Mouse (Mus musculus) liver, postnatal 0 days (tissue): ENCODE data around the gene Gpatch8. TPM values are rescaled to one million over a fixed set of nuclear protein-coding genes. Genes with fewer than 3 reads are reported as not detected.
A peak's percentile ranks its signal among the peaks of the same experiment; 100 is the strongest.

Source experiments
- ATAC-seq: fragments of 200-750 bp; cut with Nextera tagmentation; 2 replicates; pipeline ENCODE4 v1.8.0; 2017; ENCODE audit warnings: mild to moderate bottlenecking, moderate library complexity
- DNase-seq: peaks from one replicate; pipeline ENCODE4 v3.0.0-alpha.2; 2016
- H3K27ac ChIP-seq: fragments of 300-500 bp; sonication (generic); 2 replicates; pipeline ENCODE4 v1.5.1; 2014; ENCODE audit warnings: antibody characterized with exemption, moderate library complexity, mild to moderate bottlenecking, low read depth
- H3K27me3 ChIP-seq: fragments of 300-500 bp; sonication (generic); 2 replicates; pipeline ENCODE4 v1.6.1; 2014; ENCODE audit warnings: low read length, control low read depth, mixed read lengths; ENCODE audit not compliant: insufficient read depth
- H3K36me3 ChIP-seq: fragments of 300-500 bp; sonication (generic); replicated peaks from 2 replicates; pipeline ENCODE4 v1.6.1; 2014; ENCODE audit warnings: mild to moderate bottlenecking, control low read depth, low read length, moderate library complexity, mixed read lengths; ENCODE audit not compliant: insufficient read depth
- H3K4me1 ChIP-seq: fragments of 300-500 bp; sonication (generic); 2 replicates; pipeline ENCODE4 v1.6.1; 2014; ENCODE audit warnings: antibody characterized with exemption, mild to moderate bottlenecking, control low read depth; ENCODE audit not compliant: insufficient read depth
- H3K4me2 ChIP-seq: fragments of 300-500 bp; sonication (generic); 2 replicates; pipeline ENCODE4 v1.6.1; 2014; ENCODE audit warnings: low read depth, mild to moderate bottlenecking, low read length, moderate library complexity, mixed read lengths
- H3K4me3 ChIP-seq: fragments of 300-500 bp; sonication (generic); 2 replicates; pipeline ENCODE4 v1.5.1; 2014; ENCODE audit warnings: low read depth, low read length
- H3K9ac ChIP-seq: fragments of 300-500 bp; sonication (generic); replicated peaks from 2 replicates; pipeline ENCODE4 v1.6.1; 2014; ENCODE audit warnings: mild to moderate bottlenecking, moderate library complexity
- H3K9me3 ChIP-seq: fragments of 300-500 bp; sonication (generic); 2 replicates; pipeline ENCODE4 v1.6.1; 2016; ENCODE audit warnings: mild to moderate bottlenecking, control low read depth, low read length, mixed read lengths
- CTCF ChIP-seq: sonication (generic); IDR thresholded peaks from 2 replicates; pipeline ENCODE4 v1.5.1; 2016; ENCODE audit warnings: antibody characterized with exemption, low read depth
- EP300 ChIP-seq: IDR thresholded peaks from 2 replicates; pipeline ENCODE4 v1.6.1; 2016; ENCODE audit warnings: antibody characterized with exemption, low read depth, mild to moderate bottlenecking
- WGBS: fragments of 180-500 bp; shearing (Covaris S2); extraction: QIAGEN DNeasy Blood & Tissue Kit; methylation state at CpG from one replicate; pipeline ENCODE4 v1.1.7; 2014; ENCODE audit not compliant: insufficient replicate concordance; 5-methylcytosine and 5-hydroxymethylcytosine counted together
- polyA plus RNA-seq: library from polyadenylated mRNA; unstranded; fragments of >200 nt; fragmentation: Nextera tagmentation; extraction: Ambion mirVana; gene quantifications from 2 replicates; pipeline ENCODE4 v1.2.1, GENCODE M21; 2015

The Gpatch8 gene
- polyA plus RNA-seq, 1 experiment from 2014 or later, result 12.2 TPM

- no peaks in the 10 kb centered on the region for H3K9me3 ChIP-seq
- H3K4me2 ChIP-seq, result no peak overlapping the region
- H3K27ac ChIP-seq, result no peak overlapping the region
- TF ChIP-seq EP300, result no peak
- peak; percentile 37 for TF ChIP-seq CTCF
- H3K27me3 ChIP-seq, result peaks cover 38% of the 10 kb centered on the region
- H3K9ac ChIP-seq, result no peak overlapping the region
- no peak overlapping the region for H3K4me3 ChIP-seq
- no peaks in the 10 kb centered on the region for H3K36me3 ChIP-seq
- peaks cover 3% of the 10 kb centered on the region; the same call in 1 of the 2 replicates for H3K4me1 ChIP-seq
- DNase-seq (no peak), ATAC-seq (no peak)
- 68% methylated on average over 3 of the region's 3 CpGs for WGBS
These were observed 43.7 kb upstream of the Gpatch8 start for GRCm38 (mm10) chr11:102599912-102600311.

- Histone ChIP-seq H3K27ac (no peak overlapping the region), H3K9me3 (no peaks in the 10 kb centered on the region), H3K27me3 (0 out of 2 replicates have a peak, but pooled peaks cover 3% of the 10 kb centered on the region), H3K4me2 (no peak overlapping the region), H3K9ac (no peak overlapping the region), H3K4me3 (no peak overlapping the region), H3K4me1 (no peaks in the 10 kb centered on the region), H3K36me3 (no peaks in the 10 kb centered on the region)
- ATAC-seq, result no peak
- 44% methylated on average over 3 of the region's 4 CpGs for whole genome bisulfite sequencing
- DNase-seq, result no peak
- TF ChIP-seq CTCF (no peak), EP300 (no peak)
These were observed 39.2 kb upstream of the Gpatch8 start for GRCm38 (mm10) chr11:102595341-102595820.

- ATAC-seq, result no peak
- H3K4me2 ChIP-seq, result no peak overlapping the region
- H3K27ac ChIP-seq, result no peak overlapping the region
- no peak overlapping the region for H3K4me3 ChIP-seq
- no peaks in the 10 kb centered on the region for H3K36me3 ChIP-seq
- H3K9me3 ChIP-seq, result peaks cover 3% of the 10 kb centered on the region; the same call in 1 of the 2 replicates
- no peak overlapping the region for H3K9ac ChIP-seq
- TF ChIP-seq EP300 (no peak), CTCF (0 out of 2 replicates have a peak, but pooled peaks have one; percentile 13)
- WGBS, result 74% methylated on average over 3 of the region's 3 CpGs
- peaks cover 3% of the 10 kb centered on the region; the same call in 1 of the 2 replicates for H3K27me3 ChIP-seq
- DNase-seq, result no peak
- no peaks in the 10 kb centered on the region for H3K4me1 ChIP-seq
These were observed 31.4 kb upstream of the Gpatch8 start for GRCm38 (mm10) chr11:102587554-102587953.

GRCm38 (mm10) chr11:102586445-102587130, 30.4 kb upstream of the Gpatch8 start:
- Histone ChIP-seq H3K4me1 (no peaks in the 10 kb centered on the region), H3K27ac (no peak overlapping the region), H3K9ac (no peak overlapping the region), H3K36me3 (no peaks in the 10 kb centered on the region), H3K4me3 (no peak overlapping the region), H3K9me3 (peaks cover 3% of the 10 kb centered on the region; the same call in 1 of the 2 replicates), H3K4me2 (no peak overlapping the region), H3K27me3 (peaks cover 10% of the 10 kb centered on the region; the same call in 1 of the 2 replicates)
- DNase-seq (no peak), ATAC-seq (no peak)
- no peak for TF ChIP-seq EP300
- peak; percentile 31 for TF ChIP-seq CTCF
- WGBS, result 87% methylated on average over 4 of the region's 4 CpGs

GRCm38 (mm10) chr11:102582736-102583135, 26.5 kb upstream of the Gpatch8 start:
- Histone ChIP-seq H3K36me3 (no peaks in the 10 kb centered on the region), H3K4me1 (no peaks in the 10 kb centered on the region), H3K9ac (no peak overlapping the region), H3K27me3 (peaks cover 27% of the 10 kb centered on the region), H3K9me3 (peaks cover 3% of the 10 kb centered on the region; the same call in 1 of the 2 replicates), H3K27ac (no peak overlapping the region), H3K4me2 (no peak overlapping the region), H3K4me3 (no peak overlapping the region)
- ATAC-seq (no peak), DNase-seq (no peak)
- no peak for TF ChIP-seq EP300
- TF ChIP-seq CTCF, result no peak
- 38% methylated on average over 5 of the region's 5 CpGs for WGBS

- Histone ChIP-seq H3K9ac (no peak overlapping the region), H3K4me1 (no peaks in the 10 kb centered on the region), H3K4me3 (no peak overlapping the region), H3K27me3 (peaks cover 28% of the 10 kb centered on the region), H3K27ac (no peak overlapping the region), H3K36me3 (no peaks in the 10 kb centered on the region), H3K4me2 (no peak overlapping the region), H3K9me3 (peaks cover 3% of the 10 kb centered on the region; the same call in 1 of the 2 replicates)
- DNase-seq (no peak), ATAC-seq (no peak)
- 42% methylated on average over 13 of the region's 13 CpGs for WGBS
- TF ChIP-seq EP300 (no peak), CTCF (no peak)
These were observed 25.9 kb upstream of the Gpatch8 start for GRCm38 (mm10) chr11:102582016-102582610.
